Mouse (Mus musculus) adrenal gland, postnatal 4 days (tissue): ENCODE data around the gene U2af1l4. TPM values are rescaled to one million over a fixed set of nuclear protein-coding genes. Genes with fewer than 3 reads are reported as not detected.

Source experiments
- DNase-seq, 2 experiments: peaks; one replicate each; pipeline ENCODE4 v3.0.0; 2021 to 2022; ENCODE audit warnings: low spot score in 2 of 2, mixed read lengths in 2 of 2
- total RNA-seq, 2 experiments: library from RNA; stranded (reverse); gene quantifications; 2 replicates each; pipeline ENCODE4 v1.2.3; 2021

Gene U2af1l4
- total RNA-seq, 2 experiments from 2014 or later, result 70.4 to 75.2 TPM

DNA sequence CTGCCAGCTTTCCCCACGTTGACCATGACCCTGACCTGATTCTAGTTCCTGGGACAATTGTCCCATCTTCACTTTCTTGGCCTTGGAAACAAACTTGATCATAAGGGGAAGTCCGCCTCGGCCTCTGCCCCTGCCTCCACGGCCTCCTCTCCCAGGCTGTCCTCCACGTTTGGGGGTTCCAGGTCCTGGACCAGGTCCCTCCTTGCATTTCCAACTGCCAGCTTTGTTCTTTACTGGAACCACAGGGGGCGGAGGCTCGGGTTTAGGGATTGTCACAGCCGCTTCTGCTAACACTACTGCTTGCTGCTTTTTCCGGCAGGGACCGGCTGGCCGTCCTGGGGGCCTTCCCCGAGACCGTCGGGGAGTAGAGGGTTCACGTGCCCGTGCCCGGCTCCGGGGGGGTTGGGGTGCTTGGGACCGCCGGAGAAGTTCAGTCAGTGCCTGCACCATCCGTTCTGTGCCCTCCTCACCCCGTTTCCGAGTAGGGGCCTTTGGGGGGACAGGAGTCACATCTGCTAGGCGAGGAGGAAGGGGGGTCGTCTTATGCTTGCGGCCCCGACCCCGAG is 23.4 kb downstream of the U2af1l4 start:
- no peak for DNase-seq

DNA sequence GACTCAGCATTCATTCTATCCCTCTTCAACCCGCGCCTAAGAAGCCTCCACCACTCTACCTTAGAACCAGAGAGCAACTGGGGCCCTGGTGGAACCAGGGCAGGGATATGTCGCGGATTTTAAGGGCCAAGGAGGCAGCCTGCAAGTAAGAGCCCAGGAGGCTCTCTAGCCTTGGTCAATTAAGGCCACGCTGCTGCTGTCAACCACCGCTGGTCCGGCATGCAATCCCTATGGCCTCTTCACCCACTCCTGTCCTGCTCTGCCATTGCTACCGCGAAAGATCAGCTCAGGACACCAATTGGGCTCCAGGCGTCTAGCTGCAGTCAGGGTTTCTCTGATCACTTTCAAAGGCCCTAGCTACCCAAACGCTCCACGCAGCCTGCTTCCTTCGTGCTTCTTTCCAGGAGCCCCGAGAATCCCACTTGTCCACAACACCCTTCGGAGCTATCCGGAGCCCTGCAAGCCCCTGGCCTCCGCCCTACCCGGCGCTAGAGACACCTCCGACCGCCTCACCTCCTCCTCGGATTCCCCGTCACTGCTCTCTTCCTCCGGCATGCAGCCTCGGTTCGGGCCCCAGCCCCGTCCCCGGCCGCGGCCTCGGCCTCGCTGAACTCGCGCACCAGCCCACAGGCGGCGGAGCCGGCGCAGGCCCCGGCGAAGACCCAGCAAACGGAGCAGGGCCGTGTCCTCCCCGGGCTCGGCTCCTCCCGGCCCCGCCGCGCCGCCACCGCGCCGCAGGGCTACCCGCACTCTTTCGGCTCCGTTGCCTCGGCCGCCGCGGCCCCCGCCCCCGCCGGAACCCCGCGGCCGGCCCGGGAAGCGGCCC is 25.0 kb downstream of the U2af1l4 start:
- DNase-seq, result peak; percentile 33 to 43

DNA sequence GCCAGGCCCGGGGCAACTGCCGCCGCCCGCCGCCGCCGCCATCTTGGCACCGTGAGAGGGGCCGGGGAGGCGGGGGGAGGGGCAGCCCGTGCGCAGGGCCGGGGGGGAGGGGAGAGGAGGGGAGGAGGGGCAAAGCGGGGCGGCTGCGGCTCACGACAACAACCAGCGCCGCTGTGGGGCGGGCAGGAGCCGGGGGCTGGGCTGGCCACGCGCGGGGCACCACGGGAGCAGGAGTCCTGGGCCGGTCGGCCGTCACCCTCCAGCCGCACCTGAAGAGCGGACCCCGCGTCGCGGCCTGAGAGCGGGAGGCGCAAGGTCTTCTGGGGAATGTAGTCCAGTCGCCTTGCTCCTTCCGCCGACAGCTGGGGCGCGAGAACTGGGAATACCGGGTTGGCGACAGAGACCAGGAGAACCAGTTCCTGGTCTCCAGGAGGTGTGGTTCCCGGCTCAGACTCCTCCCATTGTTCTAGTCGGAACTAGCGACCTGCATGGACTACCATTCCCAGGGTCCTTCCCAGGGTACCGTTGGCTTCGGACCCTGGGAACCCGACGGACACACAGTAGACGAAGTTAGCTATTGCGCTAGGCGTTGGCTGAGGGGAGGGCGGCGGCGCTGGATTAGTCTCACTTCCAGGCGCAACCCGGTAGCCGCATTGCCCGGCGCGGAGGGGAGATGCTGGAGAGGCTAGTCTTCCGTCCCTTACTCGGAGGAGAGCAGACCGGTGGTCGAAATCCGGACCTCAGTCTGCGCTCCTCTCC is 25.8 kb downstream of the U2af1l4 start, which contains the start of gene Kmt2b:
Kmt2b (minus strand) TSS at position 51 of the 759 bp plus-strand sequence.
- DNase-seq, result peak; percentile 90 to 93

DNA sequence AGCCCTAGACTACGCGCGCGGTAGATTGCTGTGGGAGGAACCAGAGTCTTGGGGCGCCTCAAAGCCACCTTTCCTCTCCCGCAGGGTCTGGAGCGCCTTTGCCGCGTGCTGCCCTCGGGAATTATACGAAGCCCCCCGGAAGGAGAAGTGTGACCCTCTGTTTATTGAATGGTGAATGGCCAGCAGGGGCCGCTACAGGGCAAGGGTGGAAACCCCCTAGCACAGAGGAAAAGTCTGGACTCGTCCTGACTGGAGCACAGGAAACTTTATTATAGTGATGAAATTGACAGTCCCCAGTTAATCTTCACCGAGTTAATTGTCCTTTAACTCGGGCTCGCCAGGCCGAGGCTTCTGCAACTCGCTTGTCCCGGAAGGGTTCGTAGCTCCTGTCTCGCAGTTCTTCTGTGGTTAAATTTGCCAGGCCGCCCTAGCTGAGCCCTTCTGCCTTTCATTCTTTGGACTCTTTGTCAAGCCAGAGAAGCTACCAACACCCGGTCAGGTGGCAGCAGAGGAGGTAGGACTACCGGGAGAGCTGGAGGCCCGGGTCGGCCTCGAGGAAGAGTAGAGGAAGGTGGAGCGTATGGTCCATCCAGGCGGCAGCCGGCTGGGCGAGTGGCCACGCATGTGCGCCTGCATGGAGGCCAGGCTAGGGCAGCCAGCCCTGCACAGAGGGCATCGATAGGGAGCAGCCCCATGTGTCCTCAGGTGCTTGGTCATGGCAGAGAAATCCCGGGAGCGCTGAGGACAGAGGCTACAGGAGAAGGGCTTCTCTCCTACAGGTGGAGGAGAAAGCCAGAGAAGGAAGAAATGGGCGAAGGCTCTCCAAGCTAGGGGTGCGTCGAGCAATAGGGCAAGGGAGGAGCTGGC is 26.6 kb downstream of the U2af1l4 start:
- DNase-seq, result peak; percentile 64 to 76

DNA sequence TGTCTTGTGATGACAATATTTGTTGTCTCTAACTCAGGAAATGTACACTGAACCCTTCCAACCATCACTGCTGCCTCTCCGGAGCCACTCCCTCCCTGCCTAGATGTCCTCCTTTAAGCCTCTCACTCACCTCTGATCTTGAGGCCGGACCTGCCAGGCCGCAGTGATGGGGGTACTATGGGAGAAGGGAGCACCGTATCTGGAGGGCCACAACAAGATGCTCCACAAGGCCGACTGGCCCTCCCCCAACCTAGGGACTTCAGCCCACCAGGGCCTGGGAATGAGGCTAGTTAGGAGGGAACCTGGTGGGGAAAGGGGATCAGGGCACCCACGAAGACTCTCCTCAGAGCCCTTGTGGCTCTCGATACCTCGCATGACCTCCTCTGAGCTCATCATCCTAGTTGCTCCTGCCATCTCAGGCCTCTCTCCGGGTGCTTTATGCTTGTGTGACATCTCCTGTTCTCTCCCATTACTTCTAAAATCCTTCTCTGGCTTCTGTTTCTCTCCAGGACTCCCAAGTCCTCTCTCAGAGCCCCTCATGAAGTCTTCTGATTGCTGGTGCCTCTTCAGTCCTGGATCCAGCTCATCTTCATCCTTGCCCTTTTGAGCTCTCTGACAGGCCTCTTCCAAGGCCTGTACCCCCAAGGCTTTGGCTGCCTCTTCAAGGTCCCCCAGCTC is 28.0 kb downstream of the U2af1l4 start:
- DNase-seq, result no peak

DNA sequence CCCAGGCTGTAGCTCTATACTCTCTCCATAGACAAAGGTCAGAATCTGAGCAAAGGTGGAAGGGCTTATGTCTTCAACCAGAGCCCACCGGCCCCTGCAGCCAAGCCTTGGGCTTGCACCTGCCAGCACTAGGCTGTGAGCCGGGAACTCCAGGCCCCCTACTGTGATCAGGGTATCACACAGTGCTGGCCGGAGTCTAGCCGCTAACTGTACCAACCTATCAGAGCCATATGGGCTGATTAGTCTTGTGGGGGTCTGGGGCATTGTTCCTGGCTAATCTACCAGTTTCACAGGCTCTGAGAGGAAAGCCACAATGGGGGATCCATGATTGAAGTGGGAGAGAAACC is 28.5 kb downstream of the U2af1l4 start:
- DNase-seq, result no peak

DNA sequence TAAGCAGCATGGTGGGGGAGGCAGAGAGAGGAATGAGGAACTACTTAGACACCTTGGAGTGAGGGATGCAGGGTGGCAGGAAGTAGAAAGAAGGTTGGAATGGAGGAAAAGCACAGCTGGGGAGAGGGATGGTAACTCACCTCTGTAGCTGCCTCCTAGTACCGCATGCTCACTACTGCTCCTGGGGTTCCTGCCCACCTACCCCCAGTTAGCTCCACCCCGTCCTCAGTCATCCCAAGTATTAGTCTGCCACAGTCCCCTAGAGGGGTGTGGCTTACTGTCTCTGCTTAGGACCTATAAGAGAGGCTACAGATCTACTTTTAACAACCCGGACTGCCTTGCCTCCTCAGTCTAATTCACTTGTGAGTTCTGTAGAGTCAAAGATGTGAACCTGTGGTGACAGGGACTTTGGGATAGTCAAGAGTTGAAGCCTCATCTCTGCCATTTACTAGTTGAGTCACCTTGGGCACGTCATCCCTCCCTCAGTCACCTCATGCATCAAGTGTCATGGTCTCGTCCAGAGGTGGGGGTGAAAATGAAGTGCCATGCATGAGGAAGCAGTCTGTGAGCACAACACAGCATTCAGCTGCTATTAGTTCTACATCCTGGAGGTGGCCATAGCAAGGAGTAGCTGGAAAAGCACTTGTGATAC is 29.8 kb downstream of the U2af1l4 start:
- DNase-seq, result no peak

DNA sequence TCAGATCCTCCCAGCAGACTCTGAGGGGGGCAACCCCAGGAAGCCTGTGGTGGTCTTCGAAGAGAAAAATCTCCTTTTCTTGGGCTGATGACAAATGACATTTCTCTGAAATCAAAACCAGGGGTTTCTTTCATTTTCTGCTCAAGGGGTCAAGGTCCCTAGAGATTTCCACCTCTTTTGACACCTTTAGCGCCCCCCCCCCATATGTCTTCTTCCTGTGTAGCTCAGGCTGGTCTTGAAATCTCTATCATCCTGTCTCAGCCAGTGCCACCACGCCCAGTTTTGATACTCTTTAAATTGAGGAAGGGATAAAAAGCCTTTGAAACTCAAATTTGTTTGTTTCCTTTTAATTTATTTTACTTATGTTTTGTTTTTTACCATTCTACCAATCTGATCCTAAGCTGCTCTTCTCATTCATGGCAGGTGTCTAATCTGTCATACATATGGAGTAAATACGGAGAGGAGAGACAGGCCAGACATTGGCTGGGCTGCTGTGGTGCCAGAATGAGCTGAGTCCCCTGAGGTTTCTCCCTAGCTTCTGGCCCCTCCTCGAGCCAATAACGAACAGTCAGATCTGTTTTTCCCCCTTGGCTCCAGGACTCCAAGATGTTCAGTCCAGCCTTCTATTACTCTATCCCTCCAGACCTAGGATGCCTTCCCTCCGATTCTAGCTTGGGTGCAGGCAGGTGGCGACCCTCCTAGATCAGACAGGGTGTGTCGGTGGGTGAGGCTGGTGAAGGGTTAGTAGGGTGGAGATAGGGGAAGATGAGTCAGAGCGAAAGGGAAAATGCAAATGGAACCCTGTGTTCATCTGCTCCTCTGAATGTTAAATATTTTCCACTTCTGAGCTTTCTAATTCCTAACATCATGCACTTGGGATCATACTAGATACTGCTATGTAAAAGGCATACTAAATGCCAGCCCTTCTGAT is 30.7 kb downstream of the U2af1l4 start:
- DNase-seq, result no peak

DNA sequence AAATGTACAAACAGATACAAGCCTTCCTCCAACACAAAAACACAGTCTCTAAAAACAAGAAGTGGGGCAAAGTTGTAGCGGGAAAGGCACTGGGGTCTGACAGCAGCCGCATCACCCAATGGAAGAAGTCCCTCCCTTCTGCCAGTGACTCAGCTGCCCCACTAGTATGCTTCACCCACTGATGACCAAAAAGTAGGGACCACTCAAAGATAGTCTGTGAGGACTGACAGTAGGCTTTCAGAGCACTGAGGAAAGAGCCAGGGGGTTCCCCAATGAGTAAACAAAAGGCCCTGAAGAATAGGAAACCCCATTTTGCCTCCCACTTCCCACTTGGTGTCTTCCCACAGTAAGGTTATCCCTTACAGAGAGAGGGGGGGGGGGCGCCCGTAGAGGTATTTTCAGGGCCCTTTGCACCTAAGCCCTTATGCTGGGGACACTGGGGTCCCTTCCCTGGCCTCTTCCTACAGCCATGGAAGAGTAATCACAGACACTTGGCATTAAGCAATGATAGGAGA is 31.5 kb downstream of the U2af1l4 start:
- DNase-seq, result no peak

DNA sequence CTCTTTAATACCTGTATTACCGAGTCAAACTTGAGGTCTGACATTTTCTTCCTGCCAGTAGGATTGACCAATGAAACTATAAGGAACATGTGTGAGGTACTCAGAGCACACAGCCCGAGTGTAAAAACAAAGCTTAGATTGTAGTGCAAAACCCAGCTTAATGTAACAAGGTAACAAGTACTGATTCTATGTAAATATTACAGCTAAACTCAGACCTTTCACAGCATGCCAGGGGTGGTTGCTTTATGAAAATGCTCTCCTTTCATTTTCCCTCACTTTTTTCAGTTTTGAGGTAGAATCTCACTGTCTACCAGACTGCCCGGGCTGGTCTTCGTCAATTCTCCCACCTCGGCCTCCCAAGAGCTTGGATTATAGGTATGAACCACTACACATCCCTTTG is 33.0 kb downstream of the U2af1l4 start:
- no peak for DNase-seq

DNA sequence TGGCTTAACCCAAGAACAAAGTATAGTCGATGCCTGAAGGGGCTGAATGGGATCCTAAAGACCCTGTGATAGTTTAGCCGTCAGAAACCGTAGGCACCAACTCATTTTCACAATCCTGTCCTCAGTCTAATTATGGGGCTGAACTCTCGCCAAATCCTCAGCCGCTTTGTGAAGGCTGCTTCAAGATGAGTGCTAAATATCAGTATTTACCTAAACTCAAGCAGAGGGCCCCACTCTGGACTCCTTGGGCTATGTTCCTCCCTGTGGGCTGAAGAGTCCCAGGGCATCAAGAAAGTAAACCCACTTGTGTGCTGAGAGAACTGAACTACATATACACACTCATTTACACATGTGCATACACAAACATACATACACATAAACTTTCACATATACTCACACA is 33.7 kb downstream of the U2af1l4 start:
- no peak for DNase-seq

DNA sequence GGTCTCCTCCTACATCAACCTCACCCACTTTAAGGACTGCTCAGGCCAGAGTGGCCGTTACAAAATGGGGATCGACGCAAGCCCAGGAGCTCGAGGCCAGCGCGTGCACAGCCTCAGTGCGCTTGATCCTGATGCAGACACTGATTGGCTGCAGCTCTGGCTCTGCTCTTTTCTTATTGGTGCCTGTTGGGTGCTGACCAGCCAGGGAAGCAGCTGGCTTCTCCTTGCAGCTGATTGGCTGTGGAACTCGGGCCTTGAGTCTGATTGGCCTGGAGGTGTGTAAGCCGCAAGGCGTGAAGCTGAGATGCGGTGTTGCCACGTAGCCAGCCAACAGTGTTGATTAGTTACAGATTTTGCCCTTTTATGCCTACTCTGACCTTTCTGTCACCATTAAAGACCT is 35.7 kb downstream of the U2af1l4 start, which contains the start of gene Zbtb32:
Zbtb32 (minus strand) TSS at position 124 of the 400 bp plus-strand sequence.
- no peak for DNase-seq

DNA sequence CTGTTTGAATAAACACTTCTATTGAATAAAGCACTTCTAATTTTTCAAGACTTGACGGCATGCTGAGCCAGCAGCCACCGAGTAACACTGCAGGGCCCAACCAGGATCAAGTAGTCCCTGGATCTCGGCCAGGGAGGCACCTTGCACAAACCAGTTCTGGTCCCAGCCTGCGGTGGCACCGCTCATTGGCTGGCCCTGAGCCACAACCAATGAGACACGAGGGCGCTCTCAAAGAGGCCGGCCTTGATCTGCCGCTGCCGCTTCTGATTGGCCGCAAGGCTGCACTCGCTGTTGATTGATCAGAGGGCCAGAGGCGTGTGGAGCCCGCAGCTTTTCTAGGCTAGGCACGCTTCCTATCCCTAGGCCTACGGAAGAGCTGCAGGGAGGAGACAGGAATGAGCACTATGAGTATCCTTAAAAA is 36.8 kb downstream of the U2af1l4 start:
- DNase-seq, result peak; percentile 70 to 80

DNA sequence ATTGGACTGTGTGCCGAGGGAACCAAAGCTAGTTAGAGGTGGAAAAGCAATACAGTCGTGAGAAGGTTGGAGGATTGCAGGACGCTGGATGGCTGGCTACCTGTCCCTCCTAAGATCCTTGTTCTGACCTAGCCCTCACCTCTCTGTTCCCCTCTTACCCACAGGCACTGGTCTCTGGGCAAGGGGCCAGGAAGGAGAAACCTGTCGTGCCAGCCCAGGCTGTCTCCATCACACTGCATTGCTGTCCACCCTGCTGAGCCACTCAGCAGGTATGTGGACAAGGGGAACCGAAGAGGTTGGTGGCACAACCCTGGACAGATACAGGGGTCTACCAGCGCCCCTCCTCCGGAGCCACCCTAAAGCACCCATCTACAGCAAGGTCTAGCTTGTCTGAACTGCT is 37.5 kb downstream of the U2af1l4 start:
- DNase-seq, result no peak

DNA sequence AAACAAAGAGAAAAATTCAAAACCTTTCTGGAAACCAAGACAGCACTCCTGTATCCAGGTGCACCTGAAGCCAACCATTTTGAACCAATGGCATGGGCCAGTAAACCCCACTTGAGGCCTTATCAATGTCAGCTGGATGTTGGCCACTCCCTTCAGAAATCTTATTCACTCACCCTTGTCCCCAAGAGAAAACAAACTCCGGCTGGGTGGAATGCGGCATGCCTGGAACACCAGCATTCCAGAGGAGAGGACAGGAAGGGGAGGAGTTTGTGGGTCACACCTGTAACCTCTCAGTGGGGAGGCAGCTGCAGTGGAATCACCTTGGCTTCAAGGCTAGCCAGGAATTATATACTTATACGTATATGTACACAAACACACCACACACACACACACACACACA is 39.5 kb downstream of the U2af1l4 start:
- no peak for DNase-seq

DNA sequence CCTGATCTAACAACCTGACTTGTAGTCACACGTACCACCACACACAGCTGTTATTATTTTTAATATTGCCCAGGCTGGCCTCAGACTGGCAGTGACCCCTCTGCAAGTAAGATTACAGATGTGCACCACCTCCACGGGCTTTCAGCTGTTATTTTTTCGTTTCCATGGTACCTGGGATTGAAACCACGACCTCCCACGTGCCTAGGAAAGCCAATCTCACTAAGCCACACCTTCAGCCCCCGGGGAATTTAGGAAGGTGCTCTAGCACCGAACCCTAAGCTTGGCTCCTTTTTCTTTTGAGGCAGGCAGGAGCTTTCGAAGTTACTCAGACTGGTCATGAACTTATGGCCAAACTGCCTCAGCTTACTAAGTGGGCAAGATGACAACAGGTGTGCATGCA is 41.3 kb downstream of the U2af1l4 start:
- DNase-seq, result no peak

DNA sequence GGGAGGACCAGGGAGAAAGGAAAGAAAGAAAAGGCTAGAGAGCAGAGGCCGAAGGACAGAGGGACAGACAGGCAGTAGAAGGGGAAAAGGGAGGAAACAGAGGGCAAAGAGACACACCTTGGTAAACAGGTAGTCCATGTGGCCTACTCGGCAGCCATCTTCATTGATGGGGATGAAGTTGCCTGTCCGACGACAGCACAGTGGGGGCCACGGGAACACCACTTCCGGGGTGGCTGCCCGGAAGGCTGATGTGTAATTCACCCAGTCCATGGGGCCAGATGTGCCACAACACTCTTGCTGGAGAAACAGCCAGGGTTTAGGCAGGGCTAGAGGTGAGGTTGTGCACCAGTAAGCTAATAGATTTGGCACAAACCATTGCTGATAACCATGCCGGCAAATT is 41.8 kb downstream of the U2af1l4 start:
- DNase-seq, result no peak

DNA sequence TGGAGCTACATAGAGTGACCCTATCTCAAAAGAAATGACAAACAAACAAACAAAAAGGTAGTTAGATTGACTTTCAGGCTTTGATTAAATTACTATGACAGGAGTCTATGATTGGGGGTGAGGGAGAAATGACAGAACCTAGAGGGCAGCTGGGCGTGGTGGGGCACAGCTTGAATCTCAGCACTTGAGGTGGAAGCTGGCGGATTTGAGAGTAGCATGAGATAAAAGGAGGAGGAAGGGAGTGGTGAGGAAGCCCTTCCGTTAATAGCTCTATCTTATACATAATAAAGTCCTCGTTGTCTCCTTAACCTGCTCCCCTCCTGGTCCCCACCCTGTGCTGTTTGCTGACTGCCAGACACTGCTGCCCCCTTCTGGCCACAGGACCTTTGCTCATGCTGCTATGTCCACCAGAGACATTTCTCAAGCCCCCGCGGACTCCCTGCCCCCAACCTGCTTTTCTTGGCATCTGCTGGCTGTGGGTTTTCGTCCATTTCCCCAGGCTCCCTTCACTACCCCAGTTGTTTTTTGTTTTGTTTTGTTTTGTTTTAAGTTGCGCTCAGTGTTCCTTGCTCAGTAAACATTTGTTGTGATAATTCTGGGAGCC is 44.7 kb downstream of the U2af1l4 start:
- DNase-seq, result no peak
